Mouse (Mus musculus) forebrain, postnatal 0 days (tissue): ENCODE measurements around the gene Tpd52l2. TPM values are rescaled to one million over a fixed set of nuclear protein-coding genes. Genes with fewer than 3 reads are reported as not detected.
A peak's percentile ranks its signal among the peaks of the same experiment; 100 is the strongest.

ENCODE experiments used
- ATAC-seq: fragments of 200-750 bp; cut with Nextera tagmentation; 2 replicates; pipeline ENCODE4 v1.8.0; 2017; ENCODE audit warnings: mild to moderate bottlenecking, moderate library complexity
- DNase-seq: peaks from one replicate; pipeline ENCODE4 v3.0.0-alpha.2; 2015
- H3K27ac ChIP-seq: fragments of 300-500 bp; sonication (generic); 2 replicates; pipeline ENCODE4 v1.5.1; 2014; ENCODE audit warnings: low read depth, mild to moderate bottlenecking, antibody characterized with exemption, low read length, moderate library complexity, mixed read lengths
- H3K27me3 ChIP-seq: fragments of 300-500 bp; sonication (generic); 2 replicates; pipeline ENCODE4 v1.6.1; 2014; ENCODE audit warnings: mild to moderate bottlenecking, low read length, mixed read lengths; ENCODE audit not compliant: insufficient read depth
- H3K36me3 ChIP-seq: fragments of 300-500 bp; sonication (generic); 2 replicates; pipeline ENCODE4 v1.6.1; 2014; ENCODE audit warnings: mild to moderate bottlenecking, moderate library complexity; ENCODE audit not compliant: insufficient read depth
- H3K4me1 ChIP-seq: fragments of 300-500 bp; sonication (generic); 2 replicates; pipeline ENCODE4 v1.6.1; 2014; ENCODE audit warnings: antibody characterized with exemption; ENCODE audit not compliant: insufficient read depth
- H3K4me2 ChIP-seq: fragments of 300-500 bp; sonication (generic); 2 replicates; pipeline ENCODE4 v1.6.1; 2014; ENCODE audit warnings: low read depth, mild to moderate bottlenecking, moderate library complexity
- H3K4me3 ChIP-seq: fragments of 300-500 bp; sonication (generic); 2 replicates; pipeline ENCODE4 v1.5.1; 2014; ENCODE audit warnings: low read depth, low read length, mixed read lengths
- H3K9ac ChIP-seq: fragments of 300-500 bp; sonication (generic); 2 replicates; pipeline ENCODE4 v1.6.1; 2014; ENCODE audit warnings: mild to moderate bottlenecking
- H3K9me3 ChIP-seq: fragments of 300-500 bp; sonication (generic); 2 replicates; pipeline ENCODE4 v1.6.1; 2016; ENCODE audit warnings: low read length
- CTCF ChIP-seq: sonication (generic); IDR thresholded peaks from 2 replicates; pipeline ENCODE4 v1.5.1; 2016; ENCODE audit warnings: antibody characterized with exemption, control low read depth, low read depth
- WGBS: fragments of 180-500 bp; shearing (Covaris S2); extraction: QIAGEN DNeasy Blood & Tissue Kit; methylation state at CpG from one replicate; pipeline ENCODE4 v1.1.7; 2014; 5-methylcytosine and 5-hydroxymethylcytosine counted together
- polyA plus RNA-seq: library from polyadenylated mRNA; unstranded; fragments of >200 nt; fragmentation: Nextera tagmentation; extraction: Ambion mirVana; gene quantifications from 2 replicates; pipeline ENCODE4 v1.2.1, GENCODE M21; 2015
- total RNA-seq: library from RNA; depleted of rRNA; stranded (reverse); fragments of >200 nt; gene quantifications from 2 replicates; pipeline ENCODE4 v1.2.3, GENCODE M21; 2014; rRNA removed

Tpd52l2 gene
- total RNA-seq (91.7 and 120 TPM in 2 replicates), polyA plus RNA-seq (114 and 128 TPM in 2 replicates)

DNA sequence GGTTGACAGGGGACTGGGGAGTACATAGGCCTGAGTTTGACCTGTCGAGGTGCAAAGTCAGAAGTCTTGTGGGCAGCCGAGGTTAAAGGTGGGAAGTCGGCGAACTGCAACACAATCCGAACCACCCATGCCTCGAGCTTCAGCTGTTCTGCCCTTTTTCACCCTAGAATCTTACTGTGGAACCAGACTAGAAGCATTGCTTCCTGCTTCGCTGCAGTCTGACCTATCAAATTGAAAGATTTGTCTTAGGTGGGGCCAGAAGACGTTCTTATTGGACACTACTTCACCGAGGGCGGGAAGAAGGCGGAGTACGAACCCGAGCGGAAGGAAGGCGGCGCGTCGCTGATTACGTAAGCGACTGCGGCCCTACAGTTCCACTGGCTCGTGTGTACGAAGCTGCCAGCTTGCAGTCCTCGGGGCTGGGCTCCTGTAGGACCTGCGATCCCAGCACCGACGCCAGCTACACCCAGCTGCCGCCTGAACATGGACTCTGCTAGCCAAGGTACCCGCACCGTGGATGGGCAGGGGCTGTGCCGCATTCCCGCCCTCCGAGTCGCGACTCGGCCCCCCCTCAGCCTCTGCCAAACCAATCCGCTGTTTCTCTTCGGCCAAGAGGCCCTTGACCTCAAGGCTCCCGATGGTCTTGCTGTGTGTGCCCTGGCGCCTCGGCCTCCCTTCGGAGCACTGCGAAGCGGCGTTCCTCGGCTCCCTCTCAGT is at the start of gene Tpd52l2:
Gene Tpd52l2, plus strand, starts transcription at position 312 of the 717 bp plus-strand sequence.
- H3K9me3 ChIP-seq = no peaks in the 10 kb centered on the region
- peak; percentile 97 for DNase-seq
- peak within 1 kb of the TSS; percentile 86 for H3K27ac ChIP-seq
- no peaks in the 10 kb centered on the region for H3K27me3 ChIP-seq
- H3K9ac ChIP-seq = peak within 1 kb of the TSS; percentile 90
- H3K4me1 ChIP-seq = peaks cover 5% of the 10 kb centered on the region; the same call in 1 of the 2 replicates
- TF ChIP-seq CTCF = no peak
- H3K36me3 ChIP-seq = peaks cover 19% of the 10 kb centered on the region
- WGBS = 2% methylated on average over 46 of the region's 46 CpGs
- H3K4me2 ChIP-seq = peak within 1 kb of the TSS; percentile 95
- peak within 1 kb of the TSS; percentile 93 for H3K4me3 ChIP-seq
- ATAC-seq = peak; percentile 99

DNA sequence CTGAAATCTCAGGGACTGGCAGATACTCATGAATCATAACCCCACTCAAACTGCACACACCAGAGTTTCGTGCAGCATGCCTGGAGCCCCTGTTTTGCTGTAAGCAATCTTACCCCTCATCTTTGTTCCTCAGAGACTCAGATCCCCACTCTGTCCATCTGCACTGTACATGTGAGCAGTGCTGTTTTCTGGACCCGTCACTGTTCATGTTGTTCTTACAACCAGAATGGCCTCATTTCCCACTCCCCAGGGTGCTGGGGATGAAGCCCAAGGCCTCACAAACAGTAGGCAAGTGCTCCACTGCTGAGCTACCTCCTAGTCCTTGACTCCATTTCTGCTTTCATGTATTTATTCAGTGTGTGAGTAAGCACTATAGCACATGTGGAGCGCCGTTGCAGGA is 44.8 kb upstream of the Tpd52l2 start:
- Histone ChIP-seq H3K9ac (no peak overlapping the region), H3K27ac (no peak overlapping the region), H3K4me3 (no peak overlapping the region), H3K27me3 (0 out of 2 replicates have a peak, but pooled peaks cover 2% of the 10 kb centered on the region), H3K36me3 (no peaks in the 10 kb centered on the region), H3K4me2 (no peak overlapping the region), H3K4me1 (no peaks in the 10 kb centered on the region), H3K9me3 (no peaks in the 10 kb centered on the region)
- DNase-seq (no peak), ATAC-seq (no peak)
- TF ChIP-seq CTCF = no peak
- 79% methylated on average over 4 of the region's 4 CpGs for WGBS

DNA sequence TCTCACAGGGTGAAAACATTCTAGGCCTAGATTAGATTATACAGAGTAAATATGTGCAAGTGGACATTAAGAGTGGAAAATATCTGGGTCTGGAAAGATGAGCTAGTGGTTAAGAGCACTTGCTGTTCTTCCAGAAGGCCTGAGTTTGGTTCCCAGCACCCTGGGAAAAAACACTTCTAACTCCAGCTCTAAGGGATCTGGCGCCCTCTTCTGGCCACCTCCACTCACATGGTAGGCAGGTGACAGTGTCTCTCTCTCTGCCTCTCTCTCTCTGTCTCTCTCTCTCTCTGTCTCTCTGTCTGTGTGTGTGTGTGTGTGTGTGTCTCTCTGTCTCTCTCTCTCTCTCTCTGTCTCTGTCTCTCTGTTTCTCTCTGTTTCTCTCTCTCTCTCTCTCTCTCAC is 43.7 kb upstream of the Tpd52l2 start:
- Histone ChIP-seq H3K4me2 (no peak overlapping the region), H3K27ac (no peak overlapping the region), H3K36me3 (no peaks in the 10 kb centered on the region), H3K9me3 (no peaks in the 10 kb centered on the region), H3K9ac (no peak overlapping the region), H3K4me3 (no peak overlapping the region), H3K4me1 (no peaks in the 10 kb centered on the region), H3K27me3 (0 out of 2 replicates have a peak, but pooled peaks cover 2% of the 10 kb centered on the region)
- 60% methylated on average over 1 of the region's 1 CpGs for WGBS
- DNase-seq (no peak), ATAC-seq (no peak)
- no peak for TF ChIP-seq CTCF

DNA sequence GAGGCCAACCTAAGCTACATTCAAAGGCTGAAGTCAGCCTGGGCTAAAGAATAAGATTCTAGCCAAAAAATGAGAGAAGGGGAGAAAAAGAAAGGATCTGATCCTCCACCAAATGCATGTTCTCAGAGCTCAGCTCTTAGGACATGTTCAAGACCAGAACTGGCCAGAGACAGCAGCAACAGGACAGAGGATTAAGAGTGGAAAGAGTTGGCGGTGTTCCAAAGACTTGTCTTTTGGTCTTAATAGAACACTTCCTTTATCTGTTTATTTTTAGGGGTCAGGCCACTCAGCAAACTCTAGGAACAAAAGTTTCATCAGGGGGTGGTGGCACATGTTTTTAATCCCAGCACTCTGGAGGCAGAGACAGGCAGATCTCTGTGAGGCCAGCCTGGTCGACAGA is 41.0 kb upstream of the Tpd52l2 start:
- Histone ChIP-seq H3K4me3 (no peak overlapping the region), H3K4me2 (no peak overlapping the region), H3K36me3 (no peaks in the 10 kb centered on the region), H3K27ac (no peak overlapping the region), H3K9ac (no peak overlapping the region), H3K4me1 (no peaks in the 10 kb centered on the region), H3K27me3 (0 out of 2 replicates have a peak, but pooled peaks cover 2% of the 10 kb centered on the region), H3K9me3 (no peaks in the 10 kb centered on the region)
- 86% methylated on average over 2 of the region's 2 CpGs for WGBS
- ATAC-seq (no peak), DNase-seq (no peak)
- TF ChIP-seq CTCF = no peak

DNA sequence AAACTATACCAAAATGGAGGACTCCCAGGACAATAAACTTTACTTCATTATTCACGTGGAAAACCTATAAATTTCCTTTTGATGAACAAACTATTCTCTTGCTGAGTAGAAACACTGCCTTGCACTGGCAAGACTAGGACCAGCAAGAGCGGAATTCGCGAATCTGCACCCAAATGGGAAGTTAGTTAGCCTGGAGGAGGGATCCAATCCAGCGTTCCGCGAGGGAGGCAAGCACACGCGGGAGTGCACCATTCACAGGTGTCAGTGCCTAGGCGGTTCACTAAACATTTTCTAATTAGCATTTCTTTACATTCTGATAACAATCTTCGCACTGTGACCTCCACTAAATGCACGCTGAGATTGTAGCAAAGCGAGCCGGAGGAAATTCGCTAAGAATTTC is 39.1 kb upstream of the Tpd52l2 start:
- peak overlapping the region; percentile 98 for H3K4me2 ChIP-seq
- ATAC-seq (no peak), DNase-seq (peak; percentile 23)
- H3K4me3 ChIP-seq = peak overlapping the region; percentile 85
- H3K36me3 ChIP-seq = no peaks in the 10 kb centered on the region
- H3K9me3 ChIP-seq = no peaks in the 10 kb centered on the region
- H3K4me1 ChIP-seq = no peaks in the 10 kb centered on the region
- H3K27me3 ChIP-seq = 0 out of 2 replicates have a peak, but pooled peaks cover 2% of the 10 kb centered on the region
- TF ChIP-seq CTCF = no peak
- H3K27ac ChIP-seq = no peak overlapping the region
- no peak overlapping the region; the same call in 1 of the 2 replicates for H3K9ac ChIP-seq
- 2% methylated on average over 15 of the region's 15 CpGs for WGBS

DNA sequence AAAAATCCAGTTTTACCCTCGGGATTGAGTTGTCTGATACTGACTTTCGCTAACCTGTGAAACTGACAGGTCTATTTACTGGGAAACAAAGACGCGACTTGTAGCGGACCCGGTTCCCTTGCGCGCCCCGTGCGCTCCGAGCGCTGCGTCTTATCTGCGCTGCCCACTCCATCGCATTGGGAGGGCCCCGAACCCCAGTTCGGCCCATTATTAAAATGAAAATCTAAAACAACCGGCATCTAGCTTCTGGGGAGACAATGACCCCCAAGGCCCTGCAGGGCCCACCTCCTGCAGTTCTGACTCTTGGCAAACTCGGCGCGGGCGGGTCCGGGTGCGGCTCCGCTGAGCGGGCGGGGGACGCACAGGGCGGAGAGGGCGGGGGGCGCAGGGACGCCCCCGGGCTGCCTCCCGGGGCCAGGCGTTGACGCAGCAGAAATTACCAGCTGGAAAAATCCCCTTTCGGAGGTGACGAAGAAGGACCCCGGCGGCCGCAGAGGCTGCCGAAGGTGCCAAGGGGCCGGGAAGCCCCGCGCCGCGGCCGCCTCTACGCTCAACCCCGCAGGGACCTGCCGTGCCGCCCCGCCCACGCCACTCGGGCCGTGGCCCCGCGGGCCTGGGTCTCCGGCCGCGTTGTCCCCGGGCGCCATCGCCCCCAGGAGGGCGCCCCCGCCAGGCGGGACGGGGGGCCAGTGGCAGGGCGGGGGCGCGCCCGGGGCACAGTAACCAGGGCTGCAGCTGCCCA is 38.4 kb upstream of the Tpd52l2 start:
- DNase-seq (peak; percentile 37), ATAC-seq (peak; percentile 6; the same call in 1 of the 2 replicates)
- Histone ChIP-seq H3K27ac (no peak overlapping the region), H3K4me1 (no peaks in the 10 kb centered on the region), H3K4me3 (peak overlapping the region; percentile 85), H3K27me3 (0 out of 2 replicates have a peak, but pooled peaks cover 2% of the 10 kb centered on the region), H3K4me2 (peak overlapping the region; percentile 98), H3K9me3 (no peaks in the 10 kb centered on the region), H3K36me3 (no peaks in the 10 kb centered on the region), H3K9ac (peak overlapping the region; percentile 69)
- TF ChIP-seq CTCF = no peak
- WGBS = 2% methylated on average over 66 of the region's 72 CpGs
